Mouse (Mus musculus): ENCODE results near the gene Eml4. TPM values are rescaled to one million over a fixed set of nuclear protein-coding genes. Genes with fewer than 3 reads are reported as not detected.

Eml4 gene
- polyA plus RNA-seq, 1 experiment, result 4.2 TPM

DNA sequence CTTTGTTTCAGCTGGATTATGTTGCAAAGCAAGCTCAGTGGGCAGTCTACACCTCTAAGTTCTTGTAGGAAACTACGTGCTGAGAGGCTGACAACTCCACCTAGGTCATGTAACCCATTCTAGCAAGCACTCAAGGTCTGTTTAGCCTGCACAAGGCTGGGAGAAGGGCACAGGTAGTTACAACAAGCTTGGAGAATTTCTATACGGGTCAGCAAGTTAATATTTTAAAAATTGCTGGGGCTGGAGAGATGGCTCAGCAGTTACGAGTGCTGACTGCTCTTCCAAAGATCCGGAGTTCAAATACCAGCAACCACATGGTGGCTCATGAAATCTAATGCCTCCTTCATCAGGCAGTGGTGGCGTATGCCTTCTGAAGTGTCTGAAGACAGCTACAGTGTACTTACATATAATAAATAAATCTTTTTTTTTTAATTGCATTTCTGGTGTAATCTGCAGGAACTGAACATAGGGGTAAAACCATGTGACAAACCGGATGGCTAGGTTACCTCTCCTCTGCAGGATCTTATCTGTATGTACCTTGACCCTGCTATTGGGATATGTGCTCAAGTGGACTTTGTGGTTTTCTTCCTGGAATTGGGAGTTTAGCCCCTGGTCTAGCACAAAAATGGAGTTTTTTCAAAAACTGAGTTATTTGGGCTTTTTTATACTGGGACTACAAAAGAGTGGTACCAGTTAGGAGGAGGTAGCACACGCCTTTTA lies 132.2 kb downstream of the Eml4 start:
- Histone ChIP-seq H3K27me3 (ENCODE audit: control insufficient read depth, insufficient read depth, insufficient read length) (no peaks in the 10 kb centered on the region), H3ac (ENCODE audit: control insufficient read depth, insufficient read length) (no peak overlapping the region), H3K36me3 (ENCODE audit: control insufficient read depth, insufficient read depth) (peaks cover 4% of the 10 kb centered on the region), H3K4me3 (no peak overlapping the region), H3K79me2 (ENCODE audit: control insufficient read depth, insufficient read depth) (no peaks in the 10 kb centered on the region), H3K4me2 (ENCODE audit: low read depth) (no peak overlapping the region)
- TF ChIP-seq MYOG (IDR thresholded peaks at IDR 0.05; ENCODE audit: control insufficient read depth in 1 of 3, insufficient read depth in 1 of 3, insufficient read length in 2 of 3, low read depth in 2 of 3) (no peak), CEBPB (IDR thresholded peaks at IDR 0.05; ENCODE audit: insufficient read depth, poor library complexity, severe bottlenecking) (no peak), MYOD1 (IDR thresholded peaks at IDR 0.05; ENCODE audit: control insufficient read depth in 1 of 3, insufficient read length in 2 of 3, low read depth in 2 of 3) (no peak), TCF3 (IDR thresholded peaks at IDR 0.05; ENCODE audit: insufficient read length, low read depth) (no peak), POLR2AphosphoS2 (IDR thresholded peaks at IDR 0.05; ENCODE audit: insufficient read length, low read depth) (no peak), REST (IDR thresholded peaks at IDR 0.05; ENCODE audit: insufficient read depth, insufficient read length) (no peak)

DNA sequence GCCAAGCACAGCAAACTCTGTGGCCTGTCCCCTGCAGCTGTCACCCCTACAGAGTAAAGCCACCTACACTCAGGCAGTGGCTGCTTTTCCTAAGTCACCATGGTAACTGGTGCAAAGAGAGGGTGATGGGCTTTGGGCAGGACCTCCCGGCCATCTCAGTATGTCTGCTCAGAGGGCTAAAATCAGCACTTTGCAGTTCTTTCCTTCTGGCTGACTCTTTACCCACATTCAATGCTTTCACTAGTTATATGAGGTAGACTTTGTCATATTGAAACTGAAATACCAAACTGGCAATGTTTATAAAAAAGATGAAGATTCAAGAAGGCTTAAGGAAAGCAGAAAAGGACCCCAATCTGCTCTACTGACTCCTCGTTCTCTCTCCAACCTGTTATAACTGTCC lies 133.1 kb downstream of the Eml4 start:
- H3K36me3 ChIP-seq (ENCODE audit: control insufficient read depth, insufficient read depth), result peaks cover under 1% of the 10 kb centered on the region
- no peak overlapping the region for H3ac ChIP-seq (ENCODE audit: control insufficient read depth, insufficient read length)
- TF ChIP-seq MYOD1 (IDR thresholded peaks at IDR 0.05; ENCODE audit: control insufficient read depth in 1 of 3, insufficient read length in 2 of 3, low read depth in 2 of 3) (no peak), REST (IDR thresholded peaks at IDR 0.05; ENCODE audit: insufficient read depth, insufficient read length) (no peak), POLR2A (IDR thresholded peaks at IDR 0.05; ENCODE audit: insufficient read length, low read depth) (no peak), E2F4 (IDR thresholded peaks at IDR 0.05; ENCODE audit: insufficient read depth) (no peak), SRF (IDR thresholded peaks at IDR 0.05; ENCODE audit: control insufficient read depth, insufficient read length, low read depth) (no peak), CEBPB (IDR thresholded peaks at IDR 0.05; ENCODE audit: insufficient read depth, poor library complexity, severe bottlenecking) (no peak), MAX (IDR thresholded peaks at IDR 0.05; ENCODE audit: low read depth) (no peak), USF1 (IDR thresholded peaks at IDR 0.05; ENCODE audit: low read depth) (no peak), TCF3 (IDR thresholded peaks at IDR 0.05; ENCODE audit: insufficient read length, low read depth) (no peak), POLR2AphosphoS2 (IDR thresholded peaks at IDR 0.05; ENCODE audit: insufficient read length, low read depth) (no peak), TCF12 (IDR thresholded peaks at IDR 0.05; ENCODE audit: insufficient read depth, poor library complexity, severe bottlenecking) (no peak)
- H3K27me3 ChIP-seq (ENCODE audit: control insufficient read depth, insufficient read depth, insufficient read length), result no peaks in the 10 kb centered on the region
- H3K4me3 ChIP-seq, result no peak overlapping the region
- no peak overlapping the region for H3K4me2 ChIP-seq (ENCODE audit: low read depth)
- H3K79me2 ChIP-seq (ENCODE audit: control insufficient read depth, insufficient read depth), result no peaks in the 10 kb centered on the region

DNA sequence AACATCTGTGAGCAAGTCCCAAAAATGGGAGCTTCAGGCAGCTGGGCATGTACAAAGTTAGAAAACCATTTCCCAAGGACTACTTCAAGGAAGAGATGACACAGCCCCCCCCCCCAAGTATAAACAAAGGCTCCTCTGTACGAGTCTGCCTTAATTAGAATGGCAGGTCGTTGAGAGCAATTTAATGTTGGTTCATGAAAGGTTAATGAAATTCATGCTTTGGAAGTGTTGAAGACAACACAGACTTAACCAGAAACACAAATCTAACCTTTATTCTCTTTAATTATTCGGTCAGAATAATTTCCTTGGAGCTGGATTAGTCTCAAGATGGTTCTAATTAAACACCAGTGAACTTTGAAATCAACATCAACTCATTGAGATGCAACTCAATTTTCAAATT lies 137.0 kb downstream of the Eml4 start:
- Histone ChIP-seq H3K4me2 (ENCODE audit: low read depth) (no peak overlapping the region), H3K4me3 (no peak overlapping the region), H3K27me3 (ENCODE audit: control insufficient read depth, insufficient read depth, insufficient read length) (no peaks in the 10 kb centered on the region), H3ac (ENCODE audit: control insufficient read depth, insufficient read length) (no peak overlapping the region), H3K36me3 (ENCODE audit: control insufficient read depth, insufficient read depth) (no peaks in the 10 kb centered on the region), H3K79me2 (ENCODE audit: control insufficient read depth, insufficient read depth) (no peaks in the 10 kb centered on the region)
- TF ChIP-seq E2F4 (IDR thresholded peaks at IDR 0.05; ENCODE audit: insufficient read depth), result no peak
- no peak for TF ChIP-seq SRF (IDR thresholded peaks at IDR 0.05; ENCODE audit: control insufficient read depth, insufficient read length, low read depth)
- TF ChIP-seq TCF12 (IDR thresholded peaks at IDR 0.05; ENCODE audit: insufficient read depth, poor library complexity, severe bottlenecking), result no peak
- no peak for TF ChIP-seq CEBPB (IDR thresholded peaks at IDR 0.05; ENCODE audit: insufficient read depth, poor library complexity, severe bottlenecking)
- no peak for TF ChIP-seq MAX (IDR thresholded peaks at IDR 0.05; ENCODE audit: low read depth)
- TF ChIP-seq REST (IDR thresholded peaks at IDR 0.05; ENCODE audit: insufficient read depth, insufficient read length), result no peak
- TF ChIP-seq POLR2AphosphoS2 (IDR thresholded peaks at IDR 0.05; ENCODE audit: insufficient read length, low read depth), result no peak
- no peak for TF ChIP-seq MYOG (IDR thresholded peaks at IDR 0.05; ENCODE audit: control insufficient read depth in 1 of 3, insufficient read depth in 1 of 3, insufficient read length in 2 of 3, low read depth in 2 of 3)
- TF ChIP-seq TCF3 (IDR thresholded peaks at IDR 0.05; ENCODE audit: insufficient read length, low read depth), result no peak
- no peak for TF ChIP-seq POLR2A (IDR thresholded peaks at IDR 0.05; ENCODE audit: insufficient read length, low read depth)
- TF ChIP-seq USF1 (IDR thresholded peaks at IDR 0.05; ENCODE audit: low read depth), result no peak
- TF ChIP-seq MYOD1 (IDR thresholded peaks at IDR 0.05; ENCODE audit: control insufficient read depth in 1 of 3, insufficient read length in 2 of 3, low read depth in 2 of 3), result no peak

DNA sequence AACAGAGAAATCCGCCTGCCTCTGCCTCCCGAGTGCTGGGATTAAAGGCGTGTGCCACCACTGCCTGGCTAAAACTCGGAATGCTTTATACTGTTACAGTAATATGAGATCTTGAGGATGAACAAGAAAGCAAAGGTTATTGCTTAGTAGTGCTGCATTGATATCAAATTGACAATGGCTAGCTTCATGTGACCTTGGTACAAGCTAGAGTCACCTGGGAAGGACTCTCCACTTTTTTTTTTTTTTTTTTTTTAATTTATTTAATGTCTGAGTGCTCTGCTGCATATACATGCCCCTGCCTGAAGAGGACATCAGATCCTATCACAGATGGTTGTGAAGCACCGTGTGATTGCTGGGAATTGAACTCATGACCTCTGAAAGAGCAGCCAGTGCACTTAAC lies 148.2 kb downstream of the Eml4 start:
- TF ChIP-seq REST (IDR thresholded peaks at IDR 0.05; ENCODE audit: insufficient read depth, insufficient read length) (no peak), POLR2A (IDR thresholded peaks at IDR 0.05; ENCODE audit: insufficient read length, low read depth) (no peak), SRF (IDR thresholded peaks at IDR 0.05; ENCODE audit: control insufficient read depth, insufficient read length, low read depth) (no peak), CEBPB (IDR thresholded peaks at IDR 0.05; ENCODE audit: insufficient read depth, poor library complexity, severe bottlenecking) (no peak), TCF12 (IDR thresholded peaks at IDR 0.05; ENCODE audit: insufficient read depth, poor library complexity, severe bottlenecking) (no peak), MYOD1 (IDR thresholded peaks at IDR 0.05; ENCODE audit: control insufficient read depth in 1 of 3, insufficient read length in 2 of 3, low read depth in 2 of 3) (no peak), MAX (IDR thresholded peaks at IDR 0.05; ENCODE audit: low read depth) (no peak), MYOG (IDR thresholded peaks at IDR 0.05; ENCODE audit: control insufficient read depth in 1 of 3, insufficient read depth in 1 of 3, insufficient read length in 2 of 3, low read depth in 2 of 3) (no peak), E2F4 (IDR thresholded peaks at IDR 0.05; ENCODE audit: insufficient read depth) (no peak), TCF3 (IDR thresholded peaks at IDR 0.05; ENCODE audit: insufficient read length, low read depth) (no peak), USF1 (IDR thresholded peaks at IDR 0.05; ENCODE audit: low read depth) (no peak), POLR2AphosphoS2 (IDR thresholded peaks at IDR 0.05; ENCODE audit: insufficient read length, low read depth) (no peak)
- no peaks in the 10 kb centered on the region for H3K79me2 ChIP-seq (ENCODE audit: control insufficient read depth, insufficient read depth)
- peaks cover 28% of the 10 kb centered on the region for H3K36me3 ChIP-seq (ENCODE audit: control insufficient read depth, insufficient read depth)
- H3K4me3 ChIP-seq, result no peak overlapping the region
- H3K27me3 ChIP-seq (ENCODE audit: control insufficient read depth, insufficient read depth, insufficient read length), result no peaks in the 10 kb centered on the region
- no peak overlapping the region for H3ac ChIP-seq (ENCODE audit: control insufficient read depth, insufficient read length)
- no peak overlapping the region for H3K4me2 ChIP-seq (ENCODE audit: low read depth)
